Mouse (Mus musculus): ENCODE measurements around the gene Rora. TPM values are rescaled to one million over a fixed set of nuclear protein-coding genes. Genes with fewer than 3 reads are reported as not detected.

The Rora gene
- polyA plus RNA-seq, 1 experiment: 0.85 TPM

DNA sequence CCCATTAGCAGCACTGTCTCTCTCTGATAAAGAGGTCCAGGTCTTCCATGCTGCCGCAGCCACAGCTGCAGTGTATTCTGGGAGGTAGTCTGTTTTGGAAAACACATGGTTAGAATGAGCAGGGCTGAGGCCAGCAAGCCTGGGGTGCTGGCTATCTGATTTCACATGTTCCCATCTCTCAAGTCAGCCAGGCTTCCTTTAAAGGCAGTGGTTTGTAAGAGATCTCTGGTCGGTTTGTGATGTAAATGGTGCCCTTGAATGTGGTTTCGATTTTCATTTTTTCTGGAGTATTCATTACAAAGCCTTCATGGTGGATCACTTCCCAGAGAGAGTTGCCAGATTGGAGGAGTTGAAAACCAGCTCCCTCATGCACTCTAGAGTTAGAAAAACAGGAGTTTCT is 117.8 kb downstream of the Rora start:
- TF ChIP-seq POLR2A (IDR thresholded peaks at IDR 0.05; ENCODE audit: borderline replicate concordance, control insufficient read depth, low read depth, low read length): no peak
- 74% methylated on average over 3 of the region's 3 CpGs for WGBS
- Histone ChIP-seq H3K4me3 (replicated peaks; ENCODE audit: control insufficient read depth, low read depth, low read length) (no peak overlapping the region), H3K27ac (ENCODE audit: control insufficient read depth, insufficient read depth, low read depth, low read length, poor library complexity) (no peak overlapping the region), H3K4me1 (ENCODE audit: control insufficient read depth, insufficient read depth, low read length) (no peaks in the 10 kb centered on the region)

DNA sequence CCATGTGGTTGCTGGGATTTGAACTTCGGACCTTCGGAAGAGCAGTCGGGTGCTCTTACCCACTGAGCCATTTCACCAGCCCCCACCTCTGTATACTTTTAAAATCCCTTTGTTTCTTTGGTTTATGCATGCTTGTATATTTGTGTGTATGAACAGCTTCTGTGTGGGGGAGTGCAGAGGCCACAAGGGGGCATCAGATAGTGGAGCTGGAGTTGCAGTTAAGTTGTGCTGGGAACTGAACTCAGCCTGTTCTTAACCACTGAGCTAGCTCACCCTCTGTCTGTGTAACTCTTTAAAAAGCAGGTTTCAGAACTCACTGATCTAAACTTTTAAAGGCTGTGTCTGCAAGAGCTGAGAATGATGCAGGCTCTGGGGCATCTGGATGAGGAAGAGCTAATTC is 120.2 kb downstream of the Rora start:
- no peak overlapping the region for H3K4me3 ChIP-seq (replicated peaks; ENCODE audit: control insufficient read depth, low read depth, low read length)
- no peak overlapping the region for H3K27ac ChIP-seq (ENCODE audit: control insufficient read depth, insufficient read depth, low read depth, low read length, poor library complexity)
- H3K4me1 ChIP-seq (ENCODE audit: control insufficient read depth, insufficient read depth, low read length): no peaks in the 10 kb centered on the region
- 79% methylated on average over 3 of the region's 3 CpGs for WGBS
- TF ChIP-seq CTCF (IDR thresholded peaks at IDR 0.05; ENCODE audit: control insufficient read depth, insufficient read depth, low read length): 0 out of 2 replicates have a peak, but pooled peaks have one; percentile 5
- TF ChIP-seq POLR2A (IDR thresholded peaks at IDR 0.05; ENCODE audit: borderline replicate concordance, control insufficient read depth, low read depth, low read length): no peak

DNA sequence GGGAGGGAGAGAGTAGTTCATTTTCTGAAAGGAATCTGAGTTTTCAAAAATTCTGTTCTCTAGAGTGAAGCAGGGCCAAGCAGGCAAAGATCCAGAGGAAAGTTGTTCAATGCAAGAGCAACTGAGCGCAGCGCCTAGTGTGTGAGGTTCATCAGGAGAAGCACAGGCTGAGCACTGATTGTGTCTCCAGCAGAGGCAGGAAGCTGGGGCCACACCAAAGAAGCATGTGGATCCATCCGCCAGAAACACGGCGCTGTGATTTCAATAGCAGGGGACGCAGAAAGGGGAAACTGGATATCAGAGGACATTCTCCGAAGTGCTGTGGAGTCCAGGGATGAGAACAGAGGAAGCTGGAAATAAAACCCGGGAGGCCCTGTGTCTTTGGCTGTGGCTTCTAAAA is 128.4 kb downstream of the Rora start:
- H3K4me1 ChIP-seq (ENCODE audit: control insufficient read depth, insufficient read depth, low read length): no peaks in the 10 kb centered on the region
- 66% methylated on average over 8 of the region's 8 CpGs for WGBS
- TF ChIP-seq CTCF (IDR thresholded peaks at IDR 0.05; ENCODE audit: control insufficient read depth, insufficient read depth, low read length): no peak

DNA sequence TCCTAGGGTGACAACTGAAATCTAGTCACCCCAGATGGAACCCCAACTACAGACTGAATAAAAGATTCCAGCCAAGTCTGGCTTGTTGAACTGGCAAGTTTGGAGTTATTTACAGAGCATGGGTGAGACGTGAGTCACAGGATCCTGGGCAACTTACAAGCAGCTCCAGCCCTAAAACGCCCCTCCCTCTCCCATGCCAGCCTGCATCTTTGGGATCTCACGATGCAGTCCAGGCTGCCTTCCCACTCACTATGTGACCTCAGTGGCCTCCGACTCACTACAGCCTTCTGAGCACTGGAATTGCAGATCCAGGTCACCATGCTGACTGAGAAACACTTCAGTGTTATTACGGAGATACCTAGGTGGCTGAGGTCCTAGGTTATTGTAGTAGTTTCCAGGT is 129.0 kb downstream of the Rora start:
- TF ChIP-seq CTCF (IDR thresholded peaks at IDR 0.05; ENCODE audit: control insufficient read depth, insufficient read depth, low read length) (no peak), POLR2A (IDR thresholded peaks at IDR 0.05; ENCODE audit: borderline replicate concordance, control insufficient read depth, low read depth, low read length) (no peak)
- H3K4me1 ChIP-seq (ENCODE audit: control insufficient read depth, insufficient read depth, low read length): no peaks in the 10 kb centered on the region
- H3K27ac ChIP-seq (ENCODE audit: control insufficient read depth, insufficient read depth, low read depth, low read length, poor library complexity): no peak overlapping the region
- 83% methylated on average over 5 of the region's 5 CpGs for WGBS
- no peak overlapping the region for H3K4me3 ChIP-seq (replicated peaks; ENCODE audit: control insufficient read depth, low read depth, low read length)

More for the DNA sequence above, 128.4 kb downstream of the Rora start:
- no peak overlapping the region for H3K4me3 ChIP-seq (replicated peaks; ENCODE audit: control insufficient read depth, low read depth, low read length)
- no peak overlapping the region for H3K27ac ChIP-seq (ENCODE audit: control insufficient read depth, insufficient read depth, low read depth, low read length, poor library complexity)

DNA sequence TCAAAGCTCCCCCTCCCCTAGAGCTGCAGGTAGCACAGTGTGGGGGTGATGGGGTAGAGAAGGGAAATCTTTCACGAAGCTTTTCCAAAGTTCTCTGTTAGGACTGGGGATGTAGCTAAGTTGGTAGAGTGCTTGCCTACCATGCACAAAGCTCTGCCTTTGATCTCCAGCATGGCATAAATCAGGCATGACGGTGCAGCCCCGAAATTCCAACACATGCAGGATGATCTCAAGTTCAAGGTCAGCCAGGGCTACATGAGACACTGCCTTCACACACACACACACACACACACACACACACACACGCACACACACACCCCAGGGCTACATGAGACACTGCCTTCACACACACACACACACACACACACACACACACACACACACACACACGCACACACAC is 129.7 kb downstream of the Rora start:
- no peak overlapping the region for H3K4me3 ChIP-seq (replicated peaks; ENCODE audit: control insufficient read depth, low read depth, low read length)
- no peak overlapping the region for H3K27ac ChIP-seq (ENCODE audit: control insufficient read depth, insufficient read depth, low read depth, low read length, poor library complexity)
- H3K4me1 ChIP-seq (ENCODE audit: control insufficient read depth, insufficient read depth, low read length): no peaks in the 10 kb centered on the region
- no peak for TF ChIP-seq CTCF (IDR thresholded peaks at IDR 0.05; ENCODE audit: control insufficient read depth, insufficient read depth, low read length)
- no peak for TF ChIP-seq POLR2A (IDR thresholded peaks at IDR 0.05; ENCODE audit: borderline replicate concordance, control insufficient read depth, low read depth, low read length)
- 72% methylated on average over 5 of the region's 5 CpGs for WGBS

DNA sequence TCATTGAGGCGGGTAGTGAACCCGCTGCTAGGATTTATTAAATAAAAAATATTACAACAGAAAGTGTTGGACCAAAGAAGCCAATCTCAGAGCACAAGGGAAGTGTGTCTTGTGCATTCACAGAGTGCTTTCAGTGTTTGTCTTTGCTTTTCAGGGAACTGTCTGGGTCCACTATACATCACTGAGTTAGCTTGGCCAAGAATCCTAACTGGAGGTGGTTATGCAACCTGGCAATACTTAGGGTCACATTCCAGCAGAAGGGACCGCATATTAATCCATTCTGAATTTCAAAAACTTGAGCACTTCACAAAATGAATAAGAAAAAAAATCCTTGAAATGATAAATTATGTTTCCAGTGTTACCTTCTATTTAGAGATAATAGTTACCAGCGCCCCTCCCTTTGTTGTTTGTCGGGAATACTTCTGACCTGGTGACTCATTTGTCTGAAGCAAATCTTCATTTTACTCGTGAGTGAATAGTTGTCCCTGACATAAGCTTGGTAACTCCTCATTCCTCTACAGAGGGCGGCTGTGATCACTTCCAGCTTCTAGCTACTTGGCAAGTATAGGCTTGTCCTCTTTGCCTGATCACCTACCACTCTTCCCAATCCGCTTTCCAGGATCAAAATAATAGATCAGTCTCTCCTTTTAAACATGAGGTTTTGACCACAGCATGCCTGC is 133.2 kb downstream of the Rora start:
- Histone ChIP-seq H3K4me1 (ENCODE audit: control insufficient read depth, insufficient read depth, low read length) (no peaks in the 10 kb centered on the region), H3K27ac (ENCODE audit: control insufficient read depth, insufficient read depth, low read depth, low read length, poor library complexity) (no peak overlapping the region), H3K4me3 (replicated peaks; ENCODE audit: control insufficient read depth, low read depth, low read length) (no peak overlapping the region)
- TF ChIP-seq POLR2A (IDR thresholded peaks at IDR 0.05; ENCODE audit: borderline replicate concordance, control insufficient read depth, low read depth, low read length) (no peak), CTCF (IDR thresholded peaks at IDR 0.05; ENCODE audit: control insufficient read depth, insufficient read depth, low read length) (no peak)
- 79% methylated on average over 8 of the region's 8 CpGs for WGBS

DNA sequence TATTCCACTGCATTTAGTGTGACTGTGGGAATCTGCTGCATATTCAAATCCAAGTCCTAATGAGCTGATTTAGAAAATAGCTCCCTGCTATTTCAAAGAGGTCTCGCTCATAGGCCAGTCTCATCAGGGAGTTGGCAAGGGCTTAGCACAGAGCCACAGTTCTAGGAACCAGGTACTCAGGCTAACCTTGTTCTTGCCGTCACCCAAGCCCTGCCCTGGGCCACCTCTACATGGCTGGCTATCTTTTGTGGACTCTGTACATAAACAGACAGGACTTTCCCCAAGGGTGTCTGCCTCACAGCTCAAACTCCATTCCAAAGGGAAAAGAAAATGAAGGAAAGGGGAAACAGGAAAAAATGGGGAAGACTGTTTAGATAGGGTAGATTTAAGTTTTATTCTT is 134.1 kb downstream of the Rora start:
- TF ChIP-seq POLR2A (IDR thresholded peaks at IDR 0.05; ENCODE audit: borderline replicate concordance, control insufficient read depth, low read depth, low read length) (no peak), CTCF (IDR thresholded peaks at IDR 0.05; ENCODE audit: control insufficient read depth, insufficient read depth, low read length) (no peak)
- 69% methylated on average over 2 of the region's 2 CpGs for WGBS
- no peak overlapping the region for H3K27ac ChIP-seq (ENCODE audit: control insufficient read depth, insufficient read depth, low read depth, low read length, poor library complexity)
- H3K4me1 ChIP-seq (ENCODE audit: control insufficient read depth, insufficient read depth, low read length): no peaks in the 10 kb centered on the region
- H3K4me3 ChIP-seq (replicated peaks; ENCODE audit: control insufficient read depth, low read depth, low read length): no peak overlapping the region

DNA sequence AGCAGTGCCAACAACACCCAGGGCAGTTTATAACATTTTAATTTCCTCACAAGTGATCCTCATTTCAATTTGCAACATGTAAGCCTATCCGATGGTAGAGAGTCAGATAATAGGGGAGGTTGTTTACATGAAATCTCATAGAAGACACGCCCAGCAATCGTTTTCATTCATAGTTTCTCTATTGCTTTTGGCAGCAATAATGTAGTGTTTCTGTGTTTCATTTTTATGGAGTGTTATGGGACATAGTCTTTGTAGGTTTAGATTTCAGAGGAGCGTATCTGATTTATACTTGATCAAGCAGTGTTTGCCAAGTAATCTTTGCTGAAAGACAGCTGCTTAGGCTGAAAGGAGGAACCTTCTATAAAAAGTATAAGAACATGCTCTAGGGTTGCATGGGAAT is 137.3 kb downstream of the Rora start:
- 86% methylated on average over 4 of the region's 4 CpGs for WGBS
- TF ChIP-seq POLR2A (IDR thresholded peaks at IDR 0.05; ENCODE audit: borderline replicate concordance, control insufficient read depth, low read depth, low read length) (no peak), CTCF (IDR thresholded peaks at IDR 0.05; ENCODE audit: control insufficient read depth, insufficient read depth, low read length) (no peak)
- no peak overlapping the region for H3K27ac ChIP-seq (ENCODE audit: control insufficient read depth, insufficient read depth, low read depth, low read length, poor library complexity)
- H3K4me3 ChIP-seq (replicated peaks; ENCODE audit: control insufficient read depth, low read depth, low read length): no peak overlapping the region
- no peaks in the 10 kb centered on the region for H3K4me1 ChIP-seq (ENCODE audit: control insufficient read depth, insufficient read depth, low read length)

DNA sequence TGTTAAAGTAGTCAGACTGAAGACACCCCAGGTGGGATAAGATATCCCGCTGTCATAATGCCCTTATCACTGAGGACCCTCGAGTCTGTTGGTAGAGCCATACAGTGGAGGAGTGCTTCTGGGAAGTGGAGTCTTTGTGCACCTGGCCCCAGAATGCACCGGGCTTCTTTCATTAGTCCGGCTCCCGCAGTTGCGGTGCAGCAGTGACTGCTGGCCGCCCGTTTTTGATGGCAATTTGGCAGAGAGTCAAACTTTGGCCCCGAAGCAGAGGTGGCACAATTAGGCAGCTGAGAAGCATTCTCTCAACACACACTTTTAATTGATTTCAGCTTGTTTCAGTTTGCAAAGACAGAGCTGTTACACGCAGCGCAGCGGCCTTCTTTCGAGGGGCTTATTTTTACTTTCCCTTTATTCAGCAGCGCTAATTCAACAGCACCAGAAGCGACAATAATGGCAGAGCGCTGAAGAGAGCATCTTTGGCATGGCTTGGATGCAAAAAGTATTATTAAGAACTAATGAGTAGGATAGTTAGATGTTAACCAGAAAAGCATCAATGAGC is 138.5 kb downstream of the Rora start:
- WGBS: 88% methylated on average over 16 of the region's 16 CpGs
- Histone ChIP-seq H3K4me3 (replicated peaks; ENCODE audit: control insufficient read depth, low read depth, low read length) (no peak overlapping the region), H3K27ac (ENCODE audit: control insufficient read depth, insufficient read depth, low read depth, low read length, poor library complexity) (no peak overlapping the region), H3K4me1 (ENCODE audit: control insufficient read depth, insufficient read depth, low read length) (no peaks in the 10 kb centered on the region)
- TF ChIP-seq POLR2A (IDR thresholded peaks at IDR 0.05; ENCODE audit: borderline replicate concordance, control insufficient read depth, low read depth, low read length): no peak
- TF ChIP-seq CTCF (IDR thresholded peaks at IDR 0.05; ENCODE audit: control insufficient read depth, insufficient read depth, low read length): no peak
